Mouse (Mus musculus) forebrain, embryonic 14.5 days (tissue): ENCODE results near the gene Tnfsf11. TPM values are rescaled to one million over a fixed set of nuclear protein-coding genes. Genes with fewer than 3 reads are reported as not detected.

ENCODE experiments used
- ATAC-seq: fragments of 200-750 bp; cut with Nextera tagmentation; 2 replicates; pipeline ENCODE4 v1.8.0; 2017; ENCODE audit warnings: mild to moderate bottlenecking, moderate library complexity
- DNase-seq: peaks from one replicate; pipeline ENCODE4 v3.0.0-alpha.2; 2015; ENCODE audit warnings: low spot score
- H3K27ac ChIP-seq: fragments of 300-500 bp; sonication (generic); 2 replicates; pipeline ENCODE4 v1.5.1; 2014; ENCODE audit warnings: low read depth, mild to moderate bottlenecking, control low read depth, low read length, moderate library complexity
- H3K27me3 ChIP-seq: fragments of 300-500 bp; sonication (generic); replicated peaks from 2 replicates; pipeline ENCODE4 v1.6.1; 2014; ENCODE audit warnings: low read length, control low read depth, mixed read lengths; ENCODE audit not compliant: control insufficient read depth, insufficient read depth
- H3K36me3 ChIP-seq: fragments of 300-500 bp; sonication (generic); 2 replicates; pipeline ENCODE4 v1.6.1; 2014; ENCODE audit warnings: low read length, control low read depth; ENCODE audit not compliant: control insufficient read depth, insufficient read depth
- H3K4me1 ChIP-seq: fragments of 300-500 bp; sonication (generic); 2 replicates; pipeline ENCODE4 v1.6.1; 2014; ENCODE audit warnings: antibody characterized with exemption, low read length, control low read depth; ENCODE audit not compliant: control insufficient read depth, insufficient read depth
- H3K4me2 ChIP-seq: fragments of 300-500 bp; sonication (generic); 2 replicates; pipeline ENCODE4 v1.6.1; 2014; ENCODE audit warnings: mild to moderate bottlenecking, control low read depth, low read length
- H3K4me3 ChIP-seq: fragments of 300-500 bp; sonication (generic); 2 replicates; pipeline ENCODE4 v1.5.1; 2014; ENCODE audit warnings: low read depth, low read length, control low read depth
- H3K9ac ChIP-seq: fragments of 300-500 bp; sonication (generic); 2 replicates; pipeline ENCODE4 v1.6.1; 2014; ENCODE audit warnings: mild to moderate bottlenecking, low read length, control low read depth, moderate library complexity
- H3K9me3 ChIP-seq: fragments of 300-500 bp; sonication (generic); replicated peaks from 2 replicates; pipeline ENCODE4 v1.6.1; 2016; ENCODE audit warnings: low read length, control low read depth, mixed read lengths; ENCODE audit not compliant: control insufficient read depth
- WGBS: fragments of 180-500 bp; shearing (Covaris S2); extraction: QIAGEN DNeasy Blood & Tissue Kit; methylation state at CpG from one replicate; pipeline ENCODE4 v1.1.7; 2014; 5-methylcytosine and 5-hydroxymethylcytosine counted together
- microRNA-seq: library from miRNA; unstranded; fragments of <30 nt; microRNA quantifications from one replicate; pipeline ENCODE4, GENCODE M21; 2016
- polyA plus RNA-seq: library from polyadenylated mRNA; unstranded; fragments of >200 nt; fragmentation: Nextera tagmentation; extraction: Ambion mirVana; gene quantifications from 2 replicates; pipeline ENCODE4 v1.2.1, GENCODE M21; 2014

The Tnfsf11 gene
- polyA plus RNA-seq, 1 experiment from 2014 or later: not detected

DNA sequence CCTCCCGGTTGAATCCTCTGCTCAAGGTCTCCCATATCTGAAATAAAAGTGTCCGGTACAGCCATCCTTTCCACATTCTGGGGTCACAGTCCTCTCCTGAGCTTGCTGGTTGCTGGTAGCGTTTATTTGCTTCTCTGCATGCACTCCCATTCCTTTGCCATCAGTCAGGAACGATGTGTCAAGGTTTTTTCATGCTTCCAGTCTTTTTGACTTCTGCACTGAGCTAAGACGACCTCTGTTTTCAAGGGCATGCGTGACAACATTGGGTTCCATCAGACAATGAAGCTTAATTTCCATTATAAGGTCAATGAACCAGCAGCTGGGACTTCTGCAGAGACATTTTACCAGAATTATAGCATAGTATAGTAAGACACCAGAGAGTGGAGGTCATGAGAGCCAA, 68.5 kb downstream of the Tnfsf11 start:
- no peak for ATAC-seq

DNA sequence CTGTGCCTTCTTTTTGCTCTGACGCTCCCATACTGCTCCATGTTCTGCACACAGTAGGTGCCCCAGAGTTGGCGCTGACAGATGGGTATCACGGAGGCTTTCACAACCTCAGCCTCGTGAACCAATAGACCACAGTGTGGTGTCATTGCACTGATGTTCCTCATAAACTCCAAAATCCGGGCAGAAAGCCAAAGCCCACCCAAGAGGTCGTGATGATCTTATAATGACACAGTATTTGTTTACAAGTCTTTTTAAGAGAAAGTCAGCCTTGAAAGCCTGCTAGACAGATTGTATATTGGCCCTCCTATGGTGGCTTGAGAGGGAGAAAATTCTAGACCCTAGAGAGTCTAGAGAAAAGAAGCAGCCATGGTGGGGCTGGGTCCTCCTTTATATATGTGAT, 70.6 kb downstream of the Tnfsf11 start:
- peak; percentile 32 for DNase-seq

More for the DNA sequence above, 68.5 kb downstream of the Tnfsf11 start:
- Histone ChIP-seq H3K9ac (no peak overlapping the region), H3K4me3 (no peak overlapping the region), H3K27ac (no peak overlapping the region), H3K4me2 (no peak overlapping the region), H3K27me3 (no peaks in the 10 kb centered on the region), H3K4me1 (peaks cover 9% of the 10 kb centered on the region), H3K36me3 (no peaks in the 10 kb centered on the region), H3K9me3 (no peaks in the 10 kb centered on the region)
- no peak for DNase-seq
- 89% methylated on average over 6 of the region's 6 CpGs for WGBS

DNA sequence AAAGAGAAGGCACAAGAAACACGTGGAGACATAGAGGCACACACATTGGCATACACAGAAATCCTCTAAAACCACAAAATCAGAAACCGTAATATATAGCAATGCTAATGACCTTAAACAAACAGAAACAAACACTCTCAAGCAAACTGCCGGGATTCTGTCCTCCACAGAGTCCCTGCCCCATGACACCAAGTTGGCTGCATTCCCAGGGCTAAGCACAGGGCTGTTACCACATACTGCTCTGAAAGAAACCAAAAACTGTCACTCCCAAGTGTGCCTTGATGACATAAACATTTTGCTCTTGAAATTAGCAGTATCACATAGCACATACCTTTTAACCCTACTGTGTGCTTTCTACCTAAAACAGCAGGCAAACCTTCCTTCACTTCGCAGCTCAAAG, 71.7 kb downstream of the Tnfsf11 start:
- ATAC-seq (0 out of 2 replicates have a peak, but pooled peaks have one; percentile 37), DNase-seq (peak; percentile 68)
- Histone ChIP-seq H3K9ac (no peak overlapping the region), H3K4me3 (no peak overlapping the region), H3K36me3 (no peaks in the 10 kb centered on the region), H3K27me3 (no peaks in the 10 kb centered on the region), H3K4me1 (peaks cover 9% of the 10 kb centered on the region), H3K4me2 (no peak overlapping the region), H3K9me3 (no peaks in the 10 kb centered on the region), H3K27ac (no peak overlapping the region)
- WGBS: 46% methylated on average over 4 of the region's 4 CpGs

More for the DNA sequence above, 70.6 kb downstream of the Tnfsf11 start:
- Histone ChIP-seq H3K27ac (no peak overlapping the region), H3K9ac (no peak overlapping the region), H3K36me3 (no peaks in the 10 kb centered on the region), H3K4me2 (no peak overlapping the region), H3K27me3 (no peaks in the 10 kb centered on the region), H3K4me3 (no peak overlapping the region), H3K9me3 (no peaks in the 10 kb centered on the region), H3K4me1 (peaks cover 9% of the 10 kb centered on the region)
- no peak for ATAC-seq
- 71% methylated on average over 6 of the region's 6 CpGs for WGBS

DNA sequence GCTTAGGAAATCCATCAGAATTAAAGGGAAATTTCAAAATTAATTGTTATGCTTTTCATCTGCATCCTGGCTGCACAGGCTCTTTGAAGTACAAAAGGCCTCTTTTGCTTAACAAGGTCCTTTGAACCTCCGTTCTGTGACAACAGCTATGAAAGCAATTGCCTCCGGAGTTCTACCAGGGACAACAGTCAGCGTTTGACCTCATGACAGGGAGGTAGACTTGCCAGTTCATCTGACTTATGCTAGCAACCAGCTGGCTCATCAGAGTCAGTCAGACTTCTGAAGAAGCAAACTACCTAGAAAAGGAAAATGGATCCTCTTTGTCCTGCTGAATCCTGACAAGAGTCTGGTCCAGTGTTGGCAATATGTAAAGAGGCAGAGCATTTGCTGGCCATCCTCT, 72.5 kb downstream of the Tnfsf11 start:
- Histone ChIP-seq H3K9ac (no peak overlapping the region), H3K4me2 (no peak overlapping the region), H3K9me3 (no peaks in the 10 kb centered on the region), H3K27ac (no peak overlapping the region), H3K27me3 (no peaks in the 10 kb centered on the region), H3K4me1 (peaks cover 9% of the 10 kb centered on the region), H3K36me3 (no peaks in the 10 kb centered on the region), H3K4me3 (no peak overlapping the region)
- no peak for ATAC-seq
- 28% methylated on average over 3 of the region's 3 CpGs for WGBS
- DNase-seq: no peak

DNA sequence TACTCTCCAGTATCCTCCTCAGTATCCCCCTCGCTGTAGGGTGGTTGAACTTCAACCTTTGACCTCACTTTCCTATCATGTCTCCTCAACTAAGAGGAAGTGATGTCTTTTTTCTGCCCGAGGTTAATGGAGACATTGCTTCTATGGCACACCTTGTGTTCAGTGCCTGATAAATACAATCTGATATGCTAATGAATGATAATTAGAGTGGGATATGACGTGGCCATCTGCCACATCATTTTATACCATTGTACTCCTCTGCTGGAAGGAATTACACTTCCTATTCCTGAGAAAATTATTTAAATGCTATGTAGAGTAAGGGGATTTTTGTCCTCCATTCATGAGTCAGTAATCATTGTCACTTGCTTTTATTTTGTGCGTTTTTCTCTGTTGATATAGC, 78.8 kb downstream of the Tnfsf11 start:
- Histone ChIP-seq H3K4me3 (no peak overlapping the region), H3K27ac (no peak overlapping the region), H3K27me3 (no peaks in the 10 kb centered on the region), H3K9me3 (no peaks in the 10 kb centered on the region), H3K36me3 (no peaks in the 10 kb centered on the region), H3K4me1 (no peaks in the 10 kb centered on the region), H3K9ac (no peak overlapping the region), H3K4me2 (no peak overlapping the region)
- DNase-seq (peak; percentile 44), ATAC-seq (no peak; the same call in 1 of the 2 replicates)
- 63% methylated on average over 4 of the region's 4 CpGs for WGBS

Small RNA genes lying within 50 kb of the gene (microRNA-seq; reads per million reads assigned to microRNA genes)
- gene Gm23652: not detected

Other genes starting within 250 kb of the Tnfsf11 start
- gene Fam216b, start 219.0 kb downstream of the Tnfsf11 start, polyA plus RNA-seq: 0.44 and 0.49 TPM in 2 replicates
- gene Akap11, start 228.8 kb upstream of the Tnfsf11 start, polyA plus RNA-seq: 27.5 and 34.6 TPM in 2 replicates